Mouse (Mus musculus): ENCODE data around the gene BC049730.

GRCm38 (mm10) chr7:24753476-24753875, 44.4 kb downstream of the BC049730 start:
- TF ChIP-seq CTCF (conservative IDR thresholded peaks at IDR 0.05; ENCODE audit: low read length), result no peak
- no peak for TF ChIP-seq NANOG (IDR thresholded peaks at IDR 0.05; ENCODE audit: borderline replicate concordance, low read length)
